Mouse (Mus musculus): ENCODE data around the gene Zfp704. TPM values are rescaled to one million over a fixed set of nuclear protein-coding genes. Genes with fewer than 3 reads are reported as not detected.

Gene Zfp704
- total and polyA plus RNA-seq, 3 experiments, result under 0.01 TPM; not detected in 2

DNA sequence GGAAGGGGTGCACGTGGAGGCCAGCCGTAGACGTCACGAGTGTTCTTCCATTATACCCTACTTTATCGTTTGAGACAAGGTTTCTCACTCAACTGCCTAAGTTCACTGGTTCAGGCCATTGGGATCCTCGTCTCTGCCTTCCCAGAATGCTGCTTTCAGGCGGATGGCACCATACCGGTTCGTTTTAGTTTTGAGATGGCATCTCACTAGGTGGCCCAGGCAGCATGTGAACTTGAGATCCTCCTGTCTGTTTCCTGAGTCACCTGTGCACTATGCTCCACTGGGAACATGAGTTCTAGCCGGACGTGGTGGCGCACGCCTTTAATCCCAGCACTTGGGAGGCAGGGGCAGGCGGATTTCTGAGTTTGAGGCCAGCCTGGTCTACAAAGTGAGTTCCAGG lies 68.3 kb downstream of the Zfp704 start:
- Histone ChIP-seq H3K4me1 (ENCODE audit: control insufficient read depth in 1 of 2, insufficient read depth in 2 of 2, low read length in 2 of 2) (no peaks in the 10 kb centered on the region), H3K27ac (ENCODE audit: control insufficient read depth, low read depth, low read length) (no peak overlapping the region), H3K9me3 (replicated peaks; ENCODE audit: insufficient read depth, low read length) (no peaks in the 10 kb centered on the region), H3K4me3 (ENCODE audit: control insufficient read depth in 1 of 2, insufficient read depth in 1 of 2, low read depth in 2 of 2, low read length in 2 of 2) (no peak overlapping the region), H3K36me3 (ENCODE audit: control insufficient read depth in 1 of 2, insufficient read depth in 2 of 2, low read length in 2 of 2) (no peaks in the 10 kb centered on the region), H3K79me2 (ENCODE audit: control insufficient read depth, insufficient read depth, low read length, poor library complexity) (no peaks in the 10 kb centered on the region), H3K9ac (ENCODE audit: control insufficient read depth, low read depth, low read length, poor library complexity, severe bottlenecking) (no peak overlapping the region), H3K27me3 (ENCODE audit: control insufficient read depth in 1 of 2, insufficient read depth in 2 of 2, low read length in 2 of 2) (no peaks in the 10 kb centered on the region)
- no peak for DNase-seq (ENCODE audit: low read depth, low spot score)
- no peak for TF ChIP-seq GABPA (IDR thresholded peaks at IDR 0.05; ENCODE audit: low read depth, low read length)
- TF ChIP-seq ZC3H11A (IDR thresholded peaks at IDR 0.05; ENCODE audit: low read depth, low read length), result no peak
- TF ChIP-seq E2F4 (IDR thresholded peaks at IDR 0.05; ENCODE audit: borderline replicate concordance, low read depth, low read length), result no peak
- TF ChIP-seq JUND (IDR thresholded peaks at IDR 0.05; ENCODE audit: low read depth, low read length), result no peak
- no peak for TF ChIP-seq EP300 (IDR thresholded peaks at IDR 0.05; ENCODE audit: low read depth in 1 of 2, low read length in 2 of 2)

DNA sequence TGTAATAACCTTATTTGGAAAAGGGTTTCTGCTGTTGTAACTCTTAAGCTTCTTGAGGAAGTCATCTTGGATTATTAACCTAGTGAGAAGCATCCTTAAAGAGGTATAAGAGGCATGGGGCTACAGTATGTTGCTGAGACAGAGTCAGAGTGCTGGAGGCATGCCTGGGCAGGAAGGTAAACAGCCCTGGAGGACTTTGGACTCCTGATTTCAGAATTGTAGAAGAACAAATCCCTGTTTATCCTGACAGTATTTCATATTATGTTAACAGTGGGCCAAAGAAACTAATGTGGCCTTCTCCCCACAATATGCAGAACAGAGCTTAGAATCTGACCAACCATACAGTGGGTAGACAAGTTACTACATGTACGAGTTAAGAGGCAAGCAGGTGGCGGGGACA lies 71.4 kb downstream of the Zfp704 start:
- no peaks in the 10 kb centered on the region for H3K4me1 ChIP-seq (ENCODE audit: control insufficient read depth in 1 of 2, insufficient read depth in 2 of 2, low read length in 2 of 2)
- TF ChIP-seq ZC3H11A (IDR thresholded peaks at IDR 0.05; ENCODE audit: low read depth, low read length) (no peak), KAT2A (conservative IDR thresholded peaks at IDR 0.05; ENCODE audit: low read depth, low read length) (no peak), SMC3 (IDR thresholded peaks at IDR 0.05; ENCODE audit: low read depth, low read length) (no peak), MAFK (IDR thresholded peaks at IDR 0.05; ENCODE audit: borderline replicate concordance, low read depth, low read length) (no peak), BHLHE40 (IDR thresholded peaks at IDR 0.05; ENCODE audit: borderline replicate concordance, low read depth, low read length) (no peak), TBP (IDR thresholded peaks at IDR 0.05; ENCODE audit: low read depth, low read length) (no peak), E2F4 (IDR thresholded peaks at IDR 0.05; ENCODE audit: borderline replicate concordance, low read depth, low read length) (no peak), MAZ (IDR thresholded peaks at IDR 0.05; ENCODE audit: low read depth, low read length) (no peak), UBTF (IDR thresholded peaks at IDR 0.05; ENCODE audit: borderline replicate concordance, insufficient read depth, low read depth, low read length) (no peak)

GRCm38 (mm10) chr3:9537889-9538288 lies 72.0 kb downstream of the Zfp704 start:
- H3K27ac ChIP-seq (ENCODE audit: control insufficient read depth, low read depth, low read length), result no peak overlapping the region
- TF ChIP-seq ETS1 (IDR thresholded peaks at IDR 0.05; ENCODE audit: low read depth, low read length) (no peak), ZNF384 (IDR thresholded peaks at IDR 0.05; ENCODE audit: low read depth, low read length) (no peak), E2F4 (IDR thresholded peaks at IDR 0.05; ENCODE audit: borderline replicate concordance, low read depth, low read length) (no peak), UBTF (IDR thresholded peaks at IDR 0.05; ENCODE audit: borderline replicate concordance, insufficient read depth, low read depth, low read length) (no peak), RCOR1 (IDR thresholded peaks at IDR 0.05; ENCODE audit: low read depth, low read length) (no peak), RAD21 (IDR thresholded peaks at IDR 0.05; ENCODE audit: low read depth, low read length) (no peak)
- no peaks in the 10 kb centered on the region for H3K4me1 ChIP-seq (ENCODE audit: control insufficient read depth in 1 of 2, insufficient read depth in 2 of 2, low read length in 2 of 2)
- H3K36me3 ChIP-seq (ENCODE audit: control insufficient read depth in 1 of 2, insufficient read depth in 2 of 2, low read length in 2 of 2), result no peaks in the 10 kb centered on the region
- no peak overlapping the region for H3K4me3 ChIP-seq (ENCODE audit: control insufficient read depth in 1 of 2, insufficient read depth in 1 of 2, low read depth in 2 of 2, low read length in 2 of 2)
- no peak for DNase-seq (ENCODE audit: low read depth, low spot score)
- no peak overlapping the region for H3K9ac ChIP-seq (ENCODE audit: control insufficient read depth, low read depth, low read length, poor library complexity, severe bottlenecking)
- no peaks in the 10 kb centered on the region for H3K27me3 ChIP-seq (ENCODE audit: control insufficient read depth in 1 of 2, insufficient read depth in 2 of 2, low read length in 2 of 2)
- no peaks in the 10 kb centered on the region for H3K79me2 ChIP-seq (ENCODE audit: control insufficient read depth, insufficient read depth, low read length, poor library complexity)
- no peaks in the 10 kb centered on the region for H3K9me3 ChIP-seq (replicated peaks; ENCODE audit: insufficient read depth, low read length)

More for the DNA sequence above, 71.4 kb downstream of the Zfp704 start:
- Histone ChIP-seq H3K4me3 (ENCODE audit: control insufficient read depth in 1 of 2, insufficient read depth in 1 of 2, low read depth in 2 of 2, low read length in 2 of 2) (no peak overlapping the region), H3K79me2 (ENCODE audit: control insufficient read depth, insufficient read depth, low read length, poor library complexity) (no peaks in the 10 kb centered on the region), H3K9ac (ENCODE audit: control insufficient read depth, low read depth, low read length, poor library complexity, severe bottlenecking) (no peak overlapping the region), H3K27me3 (ENCODE audit: control insufficient read depth in 1 of 2, insufficient read depth in 2 of 2, low read length in 2 of 2) (no peaks in the 10 kb centered on the region), H3K36me3 (ENCODE audit: control insufficient read depth in 1 of 2, insufficient read depth in 2 of 2, low read length in 2 of 2) (no peaks in the 10 kb centered on the region), H3K27ac (ENCODE audit: control insufficient read depth, low read depth, low read length) (no peak overlapping the region), H3K9me3 (replicated peaks; ENCODE audit: insufficient read depth, low read length) (no peaks in the 10 kb centered on the region)
- DNase-seq (ENCODE audit: low read depth, low spot score), result no peak

Data from MEL (cell line).